Mouse (Mus musculus) left cerebral cortex, postnatal 10 days (tissue): Measurements from ENCODE around the gene Smarcc2. TPM values are rescaled to one million over a fixed set of nuclear protein-coding genes. Genes with fewer than 3 reads are reported as not detected.

Source experiments
- DNase-seq, 2 experiments: peaks; one replicate each; pipeline ENCODE4 v3.0.0; 2021 to 2022; ENCODE audit warnings: low spot score in 2 of 2, mixed read lengths in 1 of 2; ENCODE audit errors: extremely low spot score in 1 of 2
- intact Hi-C: fragments of 180-260 bp; cut with DNase I; formaldehyde crosslinking; loops from one replicate; pipeline ENCODE4 v1.15.1; 2025
- total RNA-seq, 2 experiments: library from RNA; stranded (reverse); gene quantifications; 2 replicates each; pipeline ENCODE4 v1.2.3; 2021

Smarcc2 gene
- total RNA-seq: 100 to 1,000 TPM; 204 to 226 TPM

DNA sequence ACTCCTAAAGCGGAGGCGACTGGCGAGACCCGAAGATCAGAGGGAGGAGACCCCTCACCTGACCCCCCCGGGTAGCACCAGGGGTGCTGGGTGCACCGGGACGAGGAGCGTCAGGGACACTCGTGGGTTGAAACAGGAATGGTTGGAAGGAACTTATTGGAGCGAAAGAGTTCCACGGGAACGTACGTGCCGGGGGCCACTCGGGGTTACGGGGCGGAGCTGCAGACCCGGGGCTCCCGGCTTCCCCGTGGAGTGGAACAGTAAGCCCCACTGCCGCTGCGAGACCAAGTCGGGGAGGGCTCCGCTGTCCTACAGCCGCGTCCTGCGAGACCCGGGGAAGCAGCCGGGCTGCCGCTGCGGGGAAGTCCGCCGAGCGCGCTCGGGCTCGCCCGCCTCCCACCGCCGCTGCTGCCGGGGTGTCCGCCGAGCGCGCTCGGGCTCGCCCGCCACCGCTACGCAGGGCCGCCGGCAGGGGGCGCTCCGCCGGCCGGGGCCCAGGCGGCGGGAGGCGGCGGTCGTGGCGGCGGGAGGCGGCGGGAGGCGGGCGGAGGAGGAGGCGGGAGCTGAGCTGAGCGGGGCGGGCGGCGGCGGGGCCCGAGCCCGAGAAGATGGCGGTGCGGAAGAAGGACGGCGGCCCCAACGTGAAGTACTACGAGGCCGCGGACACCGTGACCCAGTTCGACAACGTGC lies at the start of gene Smarcc2:
Gene Smarcc2 (plus strand): TSS at position 530 of the 690 bp plus-strand sequence.
- intact Hi-C loops: loop anchor here (5.0 to 10.0 kb wide), 3 partner anchors 47 to 124 kb away; partner anchors contain the start of genes Ankrd52, Cs, Nabp2 and Rnf41
- DNase-seq: peak; percentile 72 to 93

DNA sequence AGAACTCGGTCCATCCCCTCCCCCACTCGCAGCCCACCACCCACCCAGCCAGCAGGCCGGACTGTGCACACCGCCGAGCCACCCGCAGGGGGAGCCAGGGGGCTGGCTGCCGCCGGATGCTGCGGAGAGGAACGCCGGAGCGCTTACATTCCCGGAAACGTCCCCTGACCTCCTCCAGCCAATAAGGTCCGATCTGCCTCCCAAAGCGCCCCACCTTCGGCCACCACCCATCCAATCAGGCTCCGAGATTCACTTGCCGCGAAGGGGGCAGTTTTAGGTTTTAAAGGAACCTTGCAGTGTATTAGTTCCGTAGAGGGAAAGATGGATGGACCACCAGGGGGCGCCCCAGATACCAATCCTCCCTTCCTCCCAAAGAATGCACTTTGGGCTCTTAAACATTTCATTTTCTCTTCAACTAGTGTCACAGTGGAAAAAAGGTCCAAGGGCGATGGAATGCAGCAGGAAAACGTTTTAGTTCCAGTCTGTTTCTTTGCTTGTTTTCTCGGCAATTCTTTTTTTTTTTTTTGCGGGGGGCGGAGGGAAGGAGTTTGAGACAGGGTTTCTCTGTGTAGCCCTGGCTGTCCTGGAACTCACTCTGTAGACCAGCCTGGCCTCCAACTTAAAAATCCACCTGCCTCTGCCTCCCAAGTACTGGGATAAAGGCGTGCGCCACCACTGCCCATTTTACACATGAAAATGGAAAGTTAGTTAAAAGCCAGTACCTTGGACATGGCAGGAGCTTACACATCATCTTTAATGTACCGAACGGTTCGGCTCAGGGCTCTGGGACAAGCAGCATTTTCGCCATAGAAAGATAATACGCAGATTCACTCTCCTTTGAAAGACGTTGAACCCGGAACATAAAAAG lies 49.1 kb upstream of the Smarcc2 start:
- intact Hi-C loops: loop anchor here (5.0 kb wide), 1 partner anchor 47 kb away; the partner anchor contains the start of gene Smarcc2
- peak; percentile 98 for DNase-seq

DNA sequence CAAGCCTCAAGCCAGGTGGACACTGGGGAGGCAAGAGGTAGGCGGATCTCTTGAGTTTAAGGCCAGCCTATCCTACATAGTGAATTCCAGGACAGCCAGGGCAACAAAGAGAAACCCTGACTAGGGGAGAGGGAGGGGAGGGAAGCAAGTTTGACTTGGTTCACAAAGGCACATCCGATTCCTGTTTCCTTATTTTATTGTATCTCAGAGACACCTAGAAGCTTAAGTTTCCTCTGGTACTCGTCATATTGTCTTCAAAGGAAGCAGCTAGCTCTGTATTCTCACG lies 48.5 kb upstream of the Smarcc2 start:
- DNase-seq: no peak
- intact Hi-C loops: loop anchor here (5.0 kb wide), 1 partner anchor 47 kb away; the partner anchor contains the start of gene Smarcc2

DNA sequence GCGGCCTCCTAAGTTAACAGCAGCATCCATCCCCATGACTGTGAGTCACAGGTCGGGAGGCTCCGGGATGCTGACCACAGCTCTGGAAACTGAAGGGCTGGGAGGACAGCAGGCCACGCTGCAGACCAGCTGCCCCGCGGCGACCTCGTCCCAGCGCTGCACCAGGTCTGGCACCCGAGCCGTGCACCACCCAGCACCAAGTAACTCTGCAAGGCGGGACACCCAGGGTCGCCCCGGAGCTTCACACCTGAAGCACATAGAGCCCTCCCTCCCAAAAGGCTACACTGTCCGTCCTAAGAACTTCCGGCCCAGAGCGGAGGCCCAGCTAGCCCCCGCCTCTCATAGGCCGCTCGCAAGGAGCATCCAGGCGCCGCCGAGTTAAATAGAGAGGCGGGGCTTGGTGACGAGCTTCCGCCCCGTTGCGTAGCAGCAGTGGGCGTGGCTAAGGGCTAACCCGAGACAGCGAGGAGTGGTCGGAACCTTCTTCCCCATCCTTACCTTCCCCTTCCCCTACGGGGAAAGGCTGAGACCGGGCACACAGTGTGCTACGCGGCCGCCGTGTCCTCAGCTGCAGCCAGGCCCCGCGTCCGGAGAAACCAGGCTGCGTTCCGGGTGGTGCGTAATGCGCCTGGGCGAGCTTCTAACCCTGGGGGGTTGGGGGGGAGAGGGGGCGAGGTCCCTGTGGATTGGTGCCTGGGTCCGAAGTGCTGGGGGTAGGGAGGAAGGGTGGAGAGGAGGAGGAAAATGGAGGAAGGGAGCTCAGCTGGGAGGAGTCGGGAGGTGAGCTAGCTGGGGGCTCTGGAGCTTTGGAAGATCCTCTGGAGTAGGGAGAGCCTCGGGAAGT lies 47.6 kb upstream of the Smarcc2 start, which contains the start of the genes Nabp2 and Rnf41:
Gene Nabp2 (minus strand): TSS at position 282 of the 844 bp plus-strand sequence.
Gene Rnf41 (plus strand): TSS at position 447 of the 844 bp plus-strand sequence.
- intact Hi-C loops: loop anchor here (5.0 kb wide), 1 partner anchor 46 kb away; the partner anchor contains the start of gene Smarcc2
- peak; percentile 96 to 98 for DNase-seq

DNA sequence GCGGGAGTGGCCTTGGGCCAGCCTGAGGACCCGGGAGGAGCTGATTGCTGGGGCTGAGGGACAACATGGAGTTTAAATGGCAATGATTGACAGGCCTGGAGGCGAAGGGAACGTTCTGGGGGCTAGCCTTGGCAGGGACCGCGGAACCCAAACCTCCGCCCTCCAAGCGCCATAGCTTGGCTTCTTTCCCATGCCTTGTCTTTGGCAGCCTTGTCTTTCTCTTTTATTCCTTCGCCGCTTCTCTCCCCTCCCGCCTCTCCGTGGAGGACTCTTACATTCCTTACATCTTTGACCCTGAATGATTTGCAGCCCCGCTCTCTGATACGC lies 47.0 kb upstream of the Smarcc2 start:
- intact Hi-C loops: loop anchor here (5.0 kb wide), 1 partner anchor 45 kb away; the partner anchor contains the start of gene Smarcc2
- peak in 1 of 2 experiments; percentile 62 for DNase-seq

DNA sequence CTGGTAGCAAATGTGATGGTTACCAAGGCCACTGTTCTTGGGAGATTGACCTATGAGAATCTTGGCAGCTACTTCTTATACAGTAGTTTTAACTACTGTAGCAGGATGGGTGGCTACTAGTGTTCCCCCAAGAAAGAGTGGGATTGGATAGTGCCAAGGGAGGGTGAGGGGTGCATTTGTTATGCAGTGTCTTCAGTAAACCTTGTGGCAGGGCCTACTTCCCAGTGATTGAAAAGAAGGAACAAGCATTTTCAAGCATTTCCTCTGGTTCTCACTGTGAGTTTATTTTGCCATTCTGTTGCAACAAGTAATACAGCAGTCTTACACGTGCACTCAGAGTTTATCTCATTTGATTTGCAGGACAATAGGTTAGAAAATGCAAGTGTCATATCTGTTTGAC lies 46.5 kb upstream of the Smarcc2 start:
- no peak for DNase-seq
- intact Hi-C loops: loop anchor here (5.0 kb wide), 1 partner anchor 45 kb away; the partner anchor contains the start of gene Smarcc2

DNA sequence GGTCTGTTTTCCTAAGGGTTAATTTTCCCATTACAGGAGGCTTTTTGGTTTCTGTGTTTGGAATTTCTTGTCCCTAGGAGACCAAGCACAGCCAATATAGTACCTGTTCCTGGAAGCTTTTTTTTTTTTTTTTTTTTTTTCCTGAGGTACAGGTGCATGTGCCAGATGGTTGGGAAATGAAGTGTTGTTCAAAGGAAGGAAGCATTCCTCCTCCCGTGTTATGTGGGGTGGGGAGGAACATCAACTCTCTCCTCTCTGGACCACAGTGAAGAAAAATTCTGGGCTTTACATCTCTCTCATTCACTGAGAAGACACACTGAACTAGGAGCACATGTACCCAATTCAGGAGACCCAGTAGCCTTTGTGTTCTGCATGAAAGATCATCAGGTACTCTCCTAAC lies 46.0 kb upstream of the Smarcc2 start:
- no peak for DNase-seq
- intact Hi-C loops: loop anchor here (5.0 kb wide), 1 partner anchor 44 kb away; the partner anchor contains the start of gene Smarcc2

DNA sequence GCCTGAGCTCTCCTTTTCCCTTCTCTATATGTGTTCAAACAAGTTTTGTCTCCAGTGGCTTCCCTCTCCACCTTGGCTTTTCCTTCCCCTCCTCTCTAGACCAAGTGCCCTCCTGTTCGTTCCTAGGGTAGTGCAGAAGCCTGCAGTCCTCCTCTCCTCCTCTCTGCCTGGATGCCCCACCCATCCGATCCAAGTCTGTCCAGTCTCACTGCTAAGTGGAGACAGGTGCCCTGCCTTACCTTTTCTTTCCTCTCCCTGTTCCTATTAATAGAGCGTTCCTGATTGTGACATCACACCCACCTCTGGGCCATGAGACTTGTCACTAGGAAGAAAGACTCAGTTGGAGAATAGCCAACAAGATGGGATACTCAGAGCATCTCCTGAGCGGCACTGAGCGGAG lies 44.2 kb upstream of the Smarcc2 start:
- DNase-seq: no peak
- intact Hi-C loops: loop anchor here (5.0 kb wide), 1 partner anchor 42 kb away; the partner anchor contains the start of gene Smarcc2

DNA sequence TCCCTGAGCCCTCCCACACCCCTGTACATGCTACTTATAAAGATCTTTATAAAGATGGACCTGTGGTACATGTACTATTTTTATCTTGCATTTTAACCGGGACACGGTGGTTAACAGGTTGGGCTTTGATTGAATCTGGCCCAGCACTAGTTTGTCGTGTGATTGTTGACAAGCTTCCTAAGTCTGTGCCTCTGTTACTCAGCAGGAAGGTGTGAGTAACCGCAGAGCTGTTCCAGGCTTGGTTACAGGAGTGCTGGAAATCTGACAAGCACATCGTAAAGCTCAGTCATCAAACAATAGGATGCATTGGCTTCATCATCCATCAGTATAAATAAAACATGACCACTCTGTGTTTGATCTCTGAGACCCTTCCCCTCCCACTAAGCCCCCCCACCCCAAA lies 36.6 kb upstream of the Smarcc2 start:
- intact Hi-C loops: no loop called here
- DNase-seq: no peak

DNA sequence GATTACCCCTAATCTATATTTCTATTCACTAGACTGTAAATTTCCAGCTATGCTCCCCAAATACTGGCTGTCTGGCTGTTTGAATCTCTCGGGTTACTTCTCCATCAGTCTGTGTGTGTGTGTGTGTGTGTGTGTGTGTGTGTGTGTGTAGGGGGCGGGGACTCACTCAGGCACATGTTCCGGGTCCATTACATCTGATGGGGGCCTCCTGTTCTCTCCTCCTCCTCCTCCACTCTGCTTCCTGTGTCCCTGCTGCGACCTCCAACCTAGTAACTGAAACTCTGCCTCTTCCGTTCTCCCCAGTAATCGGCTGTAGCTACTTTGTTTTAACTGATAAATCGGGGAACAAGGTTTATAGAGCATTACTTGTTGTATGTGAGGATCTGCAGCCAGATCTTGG lies 34.4 kb upstream of the Smarcc2 start:
- DNase-seq: no peak
- intact Hi-C loops: no loop called here

DNA sequence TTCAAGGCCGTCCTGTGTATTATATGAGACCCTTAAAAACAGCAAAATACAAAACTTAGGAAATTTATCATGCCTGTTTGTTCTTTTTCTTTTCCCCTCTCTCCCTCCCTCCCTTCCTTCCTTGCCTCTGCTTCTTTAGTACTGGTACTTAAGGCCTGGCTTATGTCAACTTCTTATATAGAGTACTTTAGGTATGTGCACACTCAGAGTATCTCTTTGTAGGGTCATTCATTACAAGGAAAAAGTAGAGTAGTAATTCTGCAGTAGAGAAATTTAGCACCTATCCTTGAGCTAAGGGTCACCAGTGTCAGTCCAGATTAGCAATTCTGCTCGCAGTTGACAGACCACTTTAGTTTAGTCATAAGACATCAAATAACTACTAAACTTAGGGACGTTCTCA lies 33.8 kb upstream of the Smarcc2 start:
- no peak for DNase-seq
- intact Hi-C loops: no loop called here

DNA sequence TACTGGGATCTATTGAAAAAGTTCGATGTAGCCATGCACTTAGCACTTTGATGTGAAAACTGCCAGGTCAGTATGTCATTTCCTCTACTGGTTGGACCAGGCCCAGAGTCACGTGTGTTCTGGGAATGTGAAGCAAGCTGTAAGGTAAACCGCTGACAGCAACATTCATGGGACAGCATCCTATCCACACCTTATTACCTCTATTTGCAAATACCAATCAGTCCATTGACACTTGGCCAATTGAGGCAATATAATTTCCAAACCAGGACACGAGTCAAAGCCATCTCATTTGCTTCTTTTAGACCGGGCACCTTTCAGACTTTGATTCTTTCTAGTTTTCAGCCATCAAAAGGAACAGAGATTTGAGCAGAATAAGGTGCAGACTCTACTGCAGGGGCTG lies 30.0 kb upstream of the Smarcc2 start:
- intact Hi-C loops: no loop called here
- DNase-seq: no peak

DNA sequence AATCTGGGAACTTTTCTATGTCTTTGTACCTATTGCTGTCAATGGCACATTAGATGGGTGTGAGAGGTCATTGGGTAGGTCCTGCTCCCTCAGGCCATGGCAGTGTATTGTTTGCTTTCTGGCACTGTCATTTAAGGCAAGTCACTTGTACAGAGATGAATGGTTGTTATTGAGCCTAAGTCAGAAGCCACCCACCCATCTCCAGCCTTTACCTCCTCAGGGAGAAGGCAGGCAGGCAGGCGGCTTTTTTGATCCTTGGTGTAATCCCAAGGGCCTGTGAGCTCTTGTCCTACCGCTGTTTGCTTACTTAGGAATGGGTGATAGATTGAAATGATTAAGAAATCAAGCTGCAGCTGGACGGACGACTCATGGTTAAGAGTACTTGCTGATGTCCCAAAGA lies 29.6 kb upstream of the Smarcc2 start:
- no peak for DNase-seq
- intact Hi-C loops: no loop called here

DNA sequence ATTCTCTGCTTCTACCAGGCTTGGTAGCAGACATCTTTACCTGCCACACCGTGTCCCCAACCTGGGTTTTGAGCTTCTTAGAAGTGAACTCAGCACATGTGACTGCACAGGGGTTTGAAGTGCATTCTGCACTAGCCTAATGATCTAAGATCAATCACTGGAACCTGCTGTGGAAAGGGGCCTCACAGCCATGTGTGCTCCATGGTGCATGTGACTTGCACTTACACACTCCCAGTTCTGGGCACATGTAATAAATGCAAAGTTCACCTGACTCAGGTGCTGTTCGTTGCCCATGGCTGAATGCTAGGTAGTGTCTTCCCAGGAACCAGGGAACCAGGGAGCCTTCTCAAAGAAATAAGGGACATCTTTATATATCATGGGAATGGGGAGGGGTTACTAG lies 25.6 kb upstream of the Smarcc2 start:
- DNase-seq: no peak
- intact Hi-C loops: no loop called here

DNA sequence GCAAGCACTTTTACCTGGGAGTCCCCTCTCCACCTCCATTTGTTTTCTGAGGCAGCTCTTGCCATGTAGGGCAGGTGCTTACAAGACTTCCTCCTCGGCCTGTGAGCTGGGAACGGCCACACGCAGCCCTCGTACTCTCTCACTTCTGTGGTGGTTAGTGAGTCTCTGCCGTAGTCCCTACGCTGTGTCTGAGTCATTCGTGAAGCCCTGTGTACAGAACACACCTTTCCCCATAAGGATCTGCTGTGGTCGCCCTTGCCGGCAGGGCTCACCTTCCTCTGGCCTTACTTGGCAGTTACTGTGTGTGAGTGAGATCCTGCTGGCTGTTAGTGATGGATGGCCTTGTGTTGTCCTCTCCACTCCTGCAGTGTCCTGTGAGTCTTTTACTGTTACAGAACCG lies 24.4 kb upstream of the Smarcc2 start:
- intact Hi-C loops: no loop called here
- no peak for DNase-seq

DNA sequence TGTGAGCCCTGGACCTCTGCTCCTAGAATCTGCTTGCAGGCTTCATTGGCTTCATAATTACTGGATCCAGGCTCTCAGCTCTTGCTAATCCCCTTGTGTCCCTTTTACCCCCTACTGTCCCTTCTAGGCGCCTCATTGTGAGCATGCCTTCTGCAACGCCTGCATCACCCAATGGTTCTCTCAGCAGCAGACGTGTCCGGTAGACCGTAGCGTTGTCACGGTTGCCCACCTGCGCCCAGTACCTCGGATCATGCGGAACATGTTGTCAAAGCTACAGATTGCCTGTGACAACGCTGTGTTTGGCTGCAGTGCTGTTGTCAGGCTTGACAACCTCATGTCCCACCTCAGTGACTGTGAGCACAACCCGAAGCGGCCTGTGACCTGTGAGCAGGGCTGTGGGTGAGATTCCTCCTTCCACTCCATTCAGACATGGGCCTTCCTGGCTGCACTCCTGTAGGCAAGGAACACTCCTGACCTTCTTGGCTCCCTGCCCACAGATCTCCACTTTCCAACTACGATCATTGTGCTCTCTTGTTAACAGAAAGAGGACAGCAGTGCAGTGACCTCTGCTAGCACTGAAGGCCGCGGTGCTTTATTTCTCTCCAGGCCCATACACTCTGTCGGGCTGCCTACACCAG lies 23.7 kb upstream of the Smarcc2 start:
- DNase-seq: peak in 1 of 2 experiments; percentile 56
- intact Hi-C loops: no loop called here

DNA sequence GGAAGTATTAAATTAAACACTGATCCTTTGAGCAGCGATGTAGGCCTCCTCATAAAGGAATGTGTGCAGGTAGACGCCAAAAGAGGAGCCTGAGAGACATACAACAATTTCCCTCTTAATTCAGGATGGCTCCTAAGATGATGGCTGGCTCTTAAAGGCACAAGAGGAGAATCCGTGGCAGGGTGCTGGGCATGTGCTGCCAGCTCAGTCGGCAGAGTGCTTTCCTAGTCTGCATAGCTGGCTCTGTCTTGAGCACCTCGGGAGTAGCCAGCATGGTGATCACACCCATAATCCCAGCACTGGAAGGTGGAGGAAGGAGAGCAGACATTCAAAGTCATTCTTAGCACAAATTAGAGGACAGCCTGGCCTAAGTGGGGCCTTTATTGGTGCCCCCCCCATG lies 23.2 kb upstream of the Smarcc2 start:
- intact Hi-C loops: no loop called here
- no peak for DNase-seq

DNA sequence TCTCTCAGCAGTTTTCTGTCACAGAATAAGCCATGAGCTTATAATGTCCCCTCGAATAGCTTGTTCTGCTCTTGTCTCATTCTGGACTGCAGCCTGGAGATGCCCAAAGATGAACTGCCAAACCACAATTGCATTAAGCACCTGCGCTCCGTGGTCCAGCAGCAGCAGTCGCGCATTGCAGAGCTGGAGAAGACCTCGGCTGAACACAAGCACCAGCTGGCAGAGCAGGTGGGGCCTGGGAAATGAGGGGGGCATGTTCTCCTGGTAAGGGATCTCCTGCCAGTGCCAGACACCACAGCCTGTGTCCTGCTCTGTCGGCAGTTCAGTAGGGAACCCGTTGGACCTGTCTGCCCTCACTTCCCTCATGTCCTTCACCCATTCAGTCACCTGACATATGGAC lies 22.7 kb upstream of the Smarcc2 start:
- intact Hi-C loops: no loop called here

More for the DNA sequence above, 22.7 kb upstream of the Smarcc2 start:
- DNase-seq: no peak
